Mouse (Mus musculus) embryo, embryonic 11 days (tissue): ENCODE data around the gene Lhfp.

ENCODE experiments used
- DNase-seq: peaks from one replicate; pipeline ENCODE4 v3.0.0-alpha.2; 2015

Gene Lhfp

GRCm38 (mm10) chr3:53043206-53043780, 2.0 kb downstream of the Lhfp start:
- DNase-seq = no peak

GRCm38 (mm10) chr3:53044238-53044637, 2.9 kb downstream of the Lhfp start:
- peak; percentile 82 for DNase-seq

DNA sequence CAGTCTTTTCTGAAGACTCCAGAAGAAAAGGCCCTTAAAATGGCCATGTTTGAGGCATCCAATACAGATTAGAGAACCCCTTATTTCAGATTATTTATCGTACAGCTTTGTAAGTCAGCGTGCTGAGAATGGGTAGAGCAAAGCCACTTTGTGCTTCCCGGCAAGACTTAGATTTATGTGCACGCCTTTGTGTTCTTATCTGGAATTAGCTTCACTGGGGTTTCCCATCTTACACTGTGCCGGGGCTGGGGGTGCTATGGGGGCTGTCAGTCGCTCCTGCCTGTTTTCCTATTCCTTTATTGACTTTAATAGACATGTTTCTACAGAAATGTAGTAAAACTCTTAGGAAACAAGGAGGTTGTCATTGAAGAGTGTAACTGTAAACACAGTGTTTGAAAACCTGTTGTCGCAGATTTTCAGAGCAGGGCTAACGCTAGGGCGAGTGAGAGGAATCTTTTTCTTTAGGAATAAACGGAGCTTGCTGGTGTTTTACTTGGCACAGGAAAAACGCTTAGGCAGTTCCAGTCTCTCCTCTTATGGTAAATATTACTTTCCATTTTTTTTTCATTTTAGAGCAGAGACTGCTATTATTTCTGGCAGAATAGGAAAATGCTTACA, 3.5 kb downstream of the Lhfp start:
- peak; percentile 39 for DNase-seq

DNA sequence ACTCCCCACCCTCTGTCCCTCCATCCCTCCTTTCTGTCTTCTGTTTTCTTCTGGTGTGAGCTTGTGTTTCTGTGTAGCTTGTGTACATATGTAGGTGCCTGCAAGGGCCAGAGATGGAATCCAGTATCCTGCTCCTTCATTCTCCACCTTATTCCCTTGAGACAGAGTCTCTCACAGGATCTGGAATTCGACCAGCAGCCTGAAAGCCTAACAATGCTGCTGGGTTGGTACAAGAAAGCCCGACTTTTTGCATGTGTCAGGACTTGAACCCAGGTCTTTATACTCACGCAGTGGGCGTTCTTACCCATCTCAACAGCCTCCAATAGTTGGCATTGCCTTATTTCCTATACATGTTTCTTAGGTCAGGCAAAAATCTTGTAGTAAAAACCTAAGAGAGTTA, 4.4 kb downstream of the Lhfp start:
- no peak for DNase-seq

- no peak for DNase-seq
Observed at GRCm38 (mm10) chr3:53046371-53046770, 5.0 kb downstream of the Lhfp start.

DNA sequence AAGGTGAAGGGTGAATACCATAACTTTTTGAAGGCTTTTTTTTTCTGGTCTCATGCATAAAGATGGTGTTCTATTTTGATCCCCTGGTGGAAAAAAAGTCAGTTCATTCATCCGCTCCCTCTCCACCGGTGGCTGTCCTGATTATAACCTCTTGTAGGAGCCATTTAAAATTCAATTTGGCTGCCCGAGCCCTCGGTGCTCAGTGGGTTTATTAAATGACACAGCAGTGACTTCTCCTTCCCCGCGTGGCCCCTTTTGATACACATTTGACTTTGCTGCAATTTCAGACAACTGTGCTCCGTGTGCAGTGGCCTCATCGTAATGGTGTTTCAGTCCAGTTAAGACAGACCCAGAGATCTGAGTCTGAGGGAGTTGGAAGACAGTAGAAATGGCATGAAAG, 11.1 kb downstream of the Lhfp start:
- DNase-seq = no peak

DNA sequence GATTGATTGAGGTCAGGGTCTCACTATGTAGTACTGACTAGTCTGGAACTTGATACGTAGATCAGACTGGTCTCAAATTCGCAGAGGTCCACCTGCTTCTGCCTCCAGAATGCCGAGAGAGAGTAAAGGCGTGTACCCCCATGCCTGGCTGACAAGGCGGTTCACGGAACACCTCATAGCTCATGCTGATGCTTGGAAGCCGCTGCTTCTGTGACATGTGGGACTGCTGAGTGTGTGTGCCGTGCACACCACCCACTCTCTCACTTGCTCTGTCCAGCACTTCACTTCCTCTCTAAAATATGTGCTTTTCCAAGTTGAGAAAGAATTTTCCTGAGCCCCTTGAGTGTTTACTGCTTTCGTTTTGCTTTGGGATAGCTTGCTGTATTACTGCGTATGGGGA, 15.1 kb downstream of the Lhfp start:
- no peak for DNase-seq

DNA sequence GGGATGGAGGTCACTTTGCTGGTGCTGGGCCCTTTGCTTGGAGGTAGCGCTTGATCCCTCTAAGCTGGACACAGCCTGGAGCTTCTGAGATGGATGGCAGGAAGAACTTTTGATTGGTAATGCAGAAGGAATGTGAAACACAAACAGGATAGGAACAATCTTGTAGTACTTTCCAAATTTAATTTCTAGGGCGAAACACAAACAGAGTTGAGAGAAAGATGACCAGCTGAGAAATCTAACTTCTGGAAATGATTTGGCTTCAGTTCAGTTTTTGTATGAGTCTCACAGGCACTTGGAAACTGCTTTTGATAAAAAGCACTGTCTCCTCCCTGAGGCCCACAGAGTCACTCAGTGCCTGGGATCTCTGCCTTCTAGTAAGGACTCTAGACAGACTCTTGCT, 18.6 kb downstream of the Lhfp start:
- no peak for DNase-seq

DNA sequence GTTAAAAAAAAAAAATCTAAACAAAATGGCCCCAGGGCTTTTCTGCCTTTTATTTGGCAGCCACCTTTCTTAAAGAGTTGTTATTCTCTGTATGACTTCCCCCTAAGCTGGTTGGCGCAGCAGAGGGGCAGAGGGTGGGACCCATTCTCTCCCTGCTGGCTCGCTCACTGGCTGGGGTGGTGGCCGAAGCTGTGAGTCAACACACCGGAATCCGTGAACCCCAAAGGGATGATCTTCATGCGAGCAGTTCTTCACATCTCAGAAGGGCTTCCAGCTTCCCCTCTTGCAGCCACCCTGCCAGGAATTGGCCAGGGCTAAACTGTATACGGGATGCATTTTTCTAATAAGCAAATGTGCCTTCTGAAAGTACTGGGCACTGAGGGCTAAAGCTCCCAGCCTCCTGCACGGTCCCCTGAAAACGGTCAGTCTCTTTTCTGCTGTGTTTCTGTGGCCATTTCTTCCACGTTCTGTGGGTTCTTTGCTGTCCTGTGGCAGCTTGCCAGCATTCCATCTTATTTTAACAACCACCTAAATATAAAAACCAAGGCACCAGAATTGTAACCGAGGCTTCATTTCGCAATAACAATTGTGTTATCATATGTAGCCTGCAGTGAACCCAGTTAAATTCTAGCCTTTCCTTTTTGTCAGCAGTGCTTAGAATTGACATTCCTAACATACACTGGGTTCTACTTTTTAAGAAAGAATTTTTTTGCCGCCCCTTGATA, 22.3 kb downstream of the Lhfp start:
- no peak for DNase-seq

DNA sequence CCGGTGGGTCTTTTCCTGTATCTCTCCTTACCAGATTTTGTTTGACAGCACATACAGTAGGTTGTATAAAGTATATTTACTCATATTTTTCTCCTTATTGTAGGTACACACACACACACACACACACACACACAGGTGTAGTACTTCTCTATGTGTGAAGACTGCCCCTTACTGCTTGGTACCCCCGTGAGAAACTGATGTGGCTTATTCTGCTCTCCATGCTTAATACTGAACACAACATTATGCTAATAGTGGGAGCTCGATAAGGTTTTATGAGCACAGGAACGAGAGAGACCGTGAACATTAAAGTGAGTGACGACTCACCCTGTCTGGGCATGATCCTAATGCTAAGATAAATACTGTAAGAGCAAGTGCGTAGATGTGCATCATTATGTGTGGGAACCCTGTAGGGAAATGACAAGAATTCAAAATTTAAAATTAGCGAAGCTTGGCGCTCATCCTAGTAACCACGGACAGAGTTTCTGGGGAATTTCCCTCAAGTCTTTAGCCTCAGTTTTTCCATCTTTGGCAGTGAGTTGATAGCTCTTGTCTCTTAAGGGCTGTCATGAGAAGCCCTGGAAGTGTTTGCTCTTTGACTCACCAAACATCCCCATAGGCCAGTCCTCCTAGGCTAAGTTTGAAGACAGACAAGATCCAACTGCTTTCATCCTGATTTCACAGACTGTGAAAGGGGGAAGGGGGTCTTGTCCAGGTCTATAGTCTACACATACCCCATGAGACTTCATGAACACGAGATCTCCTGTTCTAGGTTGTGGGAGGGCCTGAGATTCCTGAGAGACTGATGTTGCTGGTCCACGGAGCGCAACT, 24.2 kb downstream of the Lhfp start:
- no peak for DNase-seq

GRCm38 (mm10) chr3:53066095-53066372, 24.7 kb downstream of the Lhfp start:
- DNase-seq = no peak

- no peak for DNase-seq
Observed at GRCm38 (mm10) chr3:53068399-53068798, 27.1 kb downstream of the Lhfp start.

DNA sequence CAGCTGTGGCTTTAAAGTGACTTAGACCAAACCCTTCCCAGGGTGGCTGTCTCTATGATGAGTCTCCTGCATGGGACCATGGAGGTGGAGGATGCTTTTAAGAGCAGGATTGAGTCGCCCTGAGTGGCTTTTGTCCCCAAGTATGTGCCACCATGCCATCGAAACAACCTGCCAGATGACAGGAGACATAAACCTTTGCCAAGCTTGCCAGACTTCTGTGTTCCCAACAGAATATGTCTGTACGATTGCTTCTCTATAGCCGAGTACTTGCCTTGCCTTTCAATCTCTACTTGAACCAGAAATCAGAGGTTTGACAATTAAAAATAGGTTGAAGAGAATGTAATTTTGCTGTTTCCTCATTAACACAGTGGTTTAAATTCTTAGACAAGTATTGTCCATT, 32.9 kb downstream of the Lhfp start:
- no peak for DNase-seq

DNA sequence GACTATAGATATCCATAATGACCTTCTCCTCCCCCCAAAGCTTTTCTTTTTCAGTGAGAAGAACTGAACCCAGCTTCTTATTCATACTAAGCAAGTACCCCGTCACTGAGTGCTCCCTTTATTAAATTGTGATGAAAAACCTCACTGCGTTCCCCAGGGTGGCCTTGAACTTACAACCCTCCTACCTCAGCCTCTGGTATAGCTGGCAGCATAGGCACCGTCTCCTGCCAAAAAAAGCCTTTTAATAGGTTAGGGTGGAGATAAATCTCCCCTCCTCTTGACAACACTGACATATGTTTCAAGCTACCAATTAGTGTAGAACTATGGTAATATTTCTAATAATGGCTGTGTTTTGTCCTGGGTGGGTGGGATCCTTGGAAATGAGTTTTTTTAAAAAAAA, 33.4 kb downstream of the Lhfp start:
- no peak for DNase-seq

DNA sequence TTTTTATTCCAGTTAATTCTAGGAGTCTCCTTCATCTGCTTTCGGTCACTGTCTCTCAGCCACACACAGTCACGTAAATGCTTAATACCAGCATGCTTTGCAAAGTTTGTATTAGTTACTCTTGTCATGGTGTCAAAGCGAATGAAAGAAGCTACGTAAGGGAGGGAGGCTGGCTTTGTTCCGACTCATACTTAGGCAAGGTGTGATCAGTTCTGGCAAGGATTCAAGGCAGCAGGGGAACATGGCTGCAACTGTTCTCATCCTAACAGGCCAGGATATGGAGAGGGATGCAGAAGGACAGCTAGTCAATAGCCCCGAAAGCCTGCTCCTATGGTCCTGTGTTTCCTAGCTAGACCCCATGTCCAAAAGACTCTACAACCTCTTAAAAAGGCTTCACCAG, 39.0 kb downstream of the Lhfp start:
- DNase-seq = no peak

DNA sequence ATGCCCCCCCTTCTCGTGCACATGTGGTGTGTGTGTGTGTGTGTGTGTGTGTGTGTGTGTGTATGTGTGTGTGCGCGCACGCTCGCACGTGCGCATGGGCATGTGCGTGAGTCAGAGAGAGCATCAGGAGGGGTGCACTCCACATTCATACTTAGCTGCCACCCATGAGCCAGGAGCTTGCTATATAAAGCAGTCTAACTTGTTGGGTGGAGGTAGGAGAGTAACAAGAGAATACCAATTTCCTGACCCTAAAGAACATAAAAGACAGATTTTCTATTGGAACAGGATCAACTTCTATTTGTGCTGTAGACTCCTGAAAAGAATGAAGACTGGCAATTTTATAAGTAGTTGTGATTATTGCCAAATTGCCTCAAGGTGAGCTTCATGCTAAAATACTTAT, 39.4 kb downstream of the Lhfp start:
- no peak for DNase-seq

DNA sequence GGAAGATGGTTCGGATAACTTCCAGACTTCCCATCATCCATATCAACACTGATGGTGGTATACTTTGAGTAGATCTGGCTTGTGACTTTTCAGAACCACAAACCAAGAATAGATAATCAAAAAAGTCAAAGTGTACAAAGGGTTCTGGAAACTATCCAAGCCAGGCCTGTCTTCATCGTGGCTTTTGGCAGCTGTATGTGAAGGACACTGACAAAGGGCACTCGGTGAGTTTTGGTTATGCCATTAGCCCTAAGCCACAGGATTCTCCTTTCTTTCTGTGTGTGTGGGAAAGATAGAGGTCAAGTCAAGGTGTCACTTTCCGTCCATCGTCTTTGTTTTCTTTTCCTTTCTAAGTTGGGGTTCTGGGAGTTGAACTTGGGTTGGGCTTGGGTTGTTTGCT, 42.4 kb downstream of the Lhfp start:
- no peak for DNase-seq

DNA sequence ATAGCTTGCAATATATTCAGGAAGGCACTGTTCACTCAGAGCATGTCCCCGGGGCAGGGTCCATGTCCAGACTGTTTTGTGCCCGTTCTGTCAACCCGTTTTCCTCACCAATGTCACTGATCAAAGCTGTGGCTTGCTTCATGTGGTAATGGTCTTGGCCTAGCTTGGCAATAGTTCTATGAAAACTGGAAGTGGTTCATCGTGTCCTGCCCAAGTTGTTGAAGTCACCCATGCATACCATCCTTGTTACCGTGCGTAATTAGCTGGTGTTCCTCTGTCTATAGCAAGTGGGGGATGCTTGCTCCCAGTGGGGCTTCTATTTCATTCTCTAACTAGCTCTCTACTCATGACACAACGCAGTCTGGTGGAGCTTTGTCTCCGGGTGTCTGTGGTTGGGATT, 43.5 kb downstream of the Lhfp start:
- DNase-seq = no peak

- no peak for DNase-seq
Observed at GRCm38 (mm10) chr3:53086481-53087155, 45.3 kb downstream of the Lhfp start.

- peak; percentile 59 for DNase-seq
Observed at GRCm38 (mm10) chr3:53087156-53087805, 46.0 kb downstream of the Lhfp start.

DNA sequence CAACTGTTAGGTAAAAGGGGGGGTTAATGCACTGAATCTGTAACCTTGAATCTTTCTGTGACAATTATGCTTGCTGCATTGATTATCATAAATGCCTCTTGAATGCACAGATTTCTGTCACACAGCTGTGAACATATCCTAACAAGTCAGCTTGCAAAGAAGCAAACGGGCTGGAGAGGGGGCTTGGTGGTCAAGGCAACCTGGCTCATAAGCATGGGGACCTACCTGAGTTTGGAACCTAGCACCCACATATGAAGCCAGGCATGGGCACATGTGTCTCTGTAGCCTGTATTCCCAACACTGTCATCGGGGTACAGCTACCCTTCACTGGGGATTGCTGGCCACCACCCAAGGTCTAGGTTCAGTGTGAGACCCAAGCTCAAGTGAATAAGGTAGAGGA, 48.6 kb downstream of the Lhfp start:
- no peak for DNase-seq

GRCm38 (mm10) chr3:53100210-53100609, 58.9 kb downstream of the Lhfp start:
- no peak for DNase-seq

- DNase-seq = no peak
Observed at GRCm38 (mm10) chr3:53100803-53101202, 59.5 kb downstream of the Lhfp start.
